Mouse (Mus musculus) midbrain, embryonic 12.5 days (tissue): ENCODE measurements at regions not wholly inside any gene's neighbourhood (a gene's known extent, or its start where the extent isn't known, plus 50 kb on each side); places are given as distances from the start of the nearest gene placed in this dataset.

Experiments
- ATAC-seq: fragments of 200-750 bp; cut with Nextera tagmentation; 2 replicates; pipeline ENCODE4 v1.8.0; 2017; ENCODE audit warnings: low read depth, moderate TSS enrichment, moderate library complexity; ENCODE audit not compliant: low FRiP score
- H3K27ac ChIP-seq: fragments of 300-500 bp; sonication (generic); replicated peaks from 2 replicates; pipeline ENCODE4 v1.5.1; 2016; ENCODE audit warnings: mild to moderate bottlenecking
- H3K27me3 ChIP-seq: fragments of 300-500 bp; sonication (generic); 2 replicates; pipeline ENCODE4 v1.6.1; 2016; ENCODE audit warnings: mild to moderate bottlenecking
- H3K36me3 ChIP-seq: fragments of 300-500 bp; sonication (generic); 2 replicates; pipeline ENCODE4 v1.6.1; 2016
- H3K4me1 ChIP-seq: fragments of 300-500 bp; sonication (generic); 2 replicates; pipeline ENCODE4 v1.6.1; 2016
- H3K4me2 ChIP-seq: fragments of 300-500 bp; sonication (generic); replicated peaks from 2 replicates; pipeline ENCODE4 v1.6.1; 2016; ENCODE audit warnings: mild to moderate bottlenecking, moderate library complexity
- H3K4me3 ChIP-seq: fragments of 300-500 bp; sonication (generic); 2 replicates; pipeline ENCODE4 v1.5.1; 2016; ENCODE audit warnings: mild to moderate bottlenecking
- H3K9ac ChIP-seq: fragments of 300-500 bp; sonication (generic); replicated peaks from 2 replicates; pipeline ENCODE4 v1.6.1; 2016; ENCODE audit warnings: mild to moderate bottlenecking, moderate library complexity
- H3K9me3 ChIP-seq: fragments of 300-500 bp; sonication (generic); 2 replicates; pipeline ENCODE4 v1.6.1; 2016; ENCODE audit warnings: mild to moderate bottlenecking
- WGBS: fragments of 180-500 bp; shearing (Covaris S2); methylation state at CpG from one replicate; pipeline ENCODE4 v1.1.7; 2016; 5-methylcytosine and 5-hydroxymethylcytosine counted together

- Histone ChIP-seq H3K9me3 (no peaks in the 10 kb centered on the region), H3K36me3 (no peaks in the 10 kb centered on the region), H3K4me3 (peak overlapping the region; percentile 84), H3K9ac (peak overlapping the region; percentile 90), H3K27ac (peak overlapping the region; percentile 86), H3K4me1 (peaks cover 15% of the 10 kb centered on the region), H3K27me3 (no peaks in the 10 kb centered on the region), H3K4me2 (peak overlapping the region; percentile 63)
- ATAC-seq: peak; percentile 63
- under 1% methylated on average over 55 of the region's 94 CpGs for WGBS
Measured at GRCm38 (mm10) chr9:32032521-32033185, 83.3 kb upstream of the Arhgap32 start.

- Histone ChIP-seq H3K9ac (peak overlapping the region; percentile 46), H3K4me1 (peaks cover 26% of the 10 kb centered on the region), H3K36me3 (no peaks in the 10 kb centered on the region), H3K4me2 (peak overlapping the region; percentile 63), H3K27me3 (no peaks in the 10 kb centered on the region), H3K27ac (peak overlapping the region; percentile 2; the same call in 1 of the 2 replicates), H3K4me3 (peak overlapping the region; percentile 84), H3K9me3 (no peaks in the 10 kb centered on the region)
- no peak for ATAC-seq
- WGBS: 8% methylated on average over 6 of the region's 6 CpGs
Measured at GRCm38 (mm10) chr9:32033937-32034336, 82.0 kb upstream of the Arhgap32 start.

- no peaks in the 10 kb centered on the region for H3K9me3 ChIP-seq
- H3K27me3 ChIP-seq: no peaks in the 10 kb centered on the region
- H3K27ac ChIP-seq: no peak overlapping the region
- H3K9ac ChIP-seq: no peak overlapping the region
- H3K4me1 ChIP-seq: peaks cover 12% of the 10 kb centered on the region
- H3K36me3 ChIP-seq: no peaks in the 10 kb centered on the region
- no peak for ATAC-seq
- WGBS: 94% methylated on average over 2 of the region's 2 CpGs
- no peak overlapping the region for H3K4me3 ChIP-seq
- no peak overlapping the region for H3K4me2 ChIP-seq
Measured at GRCm38 (mm10) chr9:32039999-32040398, 75.9 kb upstream of the Arhgap32 start.

- Histone ChIP-seq H3K27me3 (no peaks in the 10 kb centered on the region), H3K4me2 (no peak overlapping the region), H3K27ac (no peak overlapping the region), H3K4me1 (peaks cover 7% of the 10 kb centered on the region), H3K36me3 (no peaks in the 10 kb centered on the region), H3K9ac (no peak overlapping the region), H3K9me3 (no peaks in the 10 kb centered on the region), H3K4me3 (no peak overlapping the region)
- no peak for ATAC-seq
- WGBS: 95% methylated on average over 1 of the region's 1 CpGs
Measured at GRCm38 (mm10) chr9:32043344-32043743, 72.6 kb upstream of the Arhgap32 start.

GRCm38 (mm10) chr9:32046791-32047190 is 69.1 kb upstream of the Arhgap32 start:
- no peak overlapping the region for H3K9ac ChIP-seq
- H3K27me3 ChIP-seq: no peaks in the 10 kb centered on the region
- 91% methylated on average over 3 of the region's 3 CpGs for WGBS
- no peaks in the 10 kb centered on the region for H3K4me1 ChIP-seq
- no peaks in the 10 kb centered on the region for H3K9me3 ChIP-seq
- H3K4me3 ChIP-seq: no peak overlapping the region
- no peak overlapping the region for H3K27ac ChIP-seq
- H3K36me3 ChIP-seq: no peaks in the 10 kb centered on the region
- H3K4me2 ChIP-seq: no peak overlapping the region
- no peak for ATAC-seq

GRCm38 (mm10) chr9:32048941-32049340 is 67.0 kb upstream of the Arhgap32 start:
- Histone ChIP-seq H3K9me3 (no peaks in the 10 kb centered on the region), H3K27ac (no peak overlapping the region)

GRCm38 (mm10) chr9:32049546-32049945 is 66.4 kb upstream of the Arhgap32 start:
- Histone ChIP-seq H3K36me3 (no peaks in the 10 kb centered on the region), H3K9me3 (no peaks in the 10 kb centered on the region), H3K4me3 (no peak overlapping the region), H3K27ac (no peak overlapping the region), H3K4me1 (peaks cover 7% of the 10 kb centered on the region; the same call in 1 of the 2 replicates), H3K27me3 (no peaks in the 10 kb centered on the region), H3K4me2 (no peak overlapping the region), H3K9ac (no peak overlapping the region)
- WGBS: 86% methylated on average over 6 of the region's 6 CpGs
- no peak for ATAC-seq

More at GRCm38 (mm10) chr9:32048941-32049340, 67.0 kb upstream of the Arhgap32 start:
- no peaks in the 10 kb centered on the region for H3K27me3 ChIP-seq
- H3K36me3 ChIP-seq: no peaks in the 10 kb centered on the region
- ATAC-seq: no peak
- H3K4me3 ChIP-seq: no peak overlapping the region
- peaks cover 3% of the 10 kb centered on the region; the same call in 1 of the 2 replicates for H3K4me1 ChIP-seq
- 89% methylated on average over 7 of the region's 7 CpGs for WGBS
- H3K9ac ChIP-seq: no peak overlapping the region
- H3K4me2 ChIP-seq: no peak overlapping the region

GRCm38 (mm10) chr9:32053886-32054615 is 61.9 kb upstream of the Arhgap32 start:
- ATAC-seq: peak; percentile 70; the same call in 1 of the 2 replicates

GRCm38 (mm10) chr9:32057427-32058115 is 58.4 kb upstream of the Arhgap32 start:
- Histone ChIP-seq H3K36me3 (no peaks in the 10 kb centered on the region), H3K4me3 (no peak overlapping the region), H3K4me2 (no peak overlapping the region), H3K4me1 (peaks cover 7% of the 10 kb centered on the region; the same call in 1 of the 2 replicates), H3K9me3 (no peaks in the 10 kb centered on the region), H3K27me3 (no peaks in the 10 kb centered on the region), H3K27ac (no peak overlapping the region), H3K9ac (no peak overlapping the region)
- WGBS: 91% methylated on average over 4 of the region's 4 CpGs
- ATAC-seq: no peak

More at GRCm38 (mm10) chr9:32053886-32054615, 61.9 kb upstream of the Arhgap32 start:
- Histone ChIP-seq H3K27me3 (no peaks in the 10 kb centered on the region), H3K9me3 (no peaks in the 10 kb centered on the region), H3K36me3 (no peaks in the 10 kb centered on the region), H3K4me2 (no peak overlapping the region), H3K4me1 (peaks cover 7% of the 10 kb centered on the region; the same call in 1 of the 2 replicates), H3K27ac (no peak overlapping the region), H3K4me3 (no peak overlapping the region), H3K9ac (no peak overlapping the region)
- WGBS: 62% methylated on average over 4 of the region's 4 CpGs

GRCm38 (mm10) chr9:32062740-32063139 is 53.2 kb upstream of the Arhgap32 start:
- Histone ChIP-seq H3K27ac (no peak overlapping the region), H3K27me3 (no peaks in the 10 kb centered on the region), H3K9me3 (no peaks in the 10 kb centered on the region), H3K36me3 (no peaks in the 10 kb centered on the region), H3K9ac (no peak overlapping the region), H3K4me2 (no peak overlapping the region), H3K4me1 (no peaks in the 10 kb centered on the region), H3K4me3 (no peak overlapping the region)
- WGBS: 82% methylated on average over 4 of the region's 4 CpGs
- no peak for ATAC-seq

GRCm38 (mm10) chr9:32063541-32063940 is 52.4 kb upstream of the Arhgap32 start:
- no peak overlapping the region for H3K9ac ChIP-seq
- no peaks in the 10 kb centered on the region for H3K9me3 ChIP-seq
- no peak overlapping the region for H3K27ac ChIP-seq
- no peak for ATAC-seq
- H3K4me2 ChIP-seq: no peak overlapping the region
- no peaks in the 10 kb centered on the region for H3K36me3 ChIP-seq
- no peaks in the 10 kb centered on the region for H3K4me1 ChIP-seq
- WGBS: 61% methylated on average over 6 of the region's 6 CpGs
- no peaks in the 10 kb centered on the region for H3K27me3 ChIP-seq
- no peak overlapping the region for H3K4me3 ChIP-seq

- Histone ChIP-seq H3K4me1 (no peaks in the 10 kb centered on the region), H3K36me3 (no peaks in the 10 kb centered on the region), H3K4me2 (no peak overlapping the region), H3K4me3 (no peak overlapping the region), H3K27ac (no peak overlapping the region), H3K9me3 (no peaks in the 10 kb centered on the region), H3K9ac (no peak overlapping the region), H3K27me3 (no peaks in the 10 kb centered on the region)
- 91% methylated on average over 4 of the region's 4 CpGs for WGBS
- no peak for ATAC-seq
Measured at GRCm38 (mm10) chr9:32064007-32064550, 51.9 kb upstream of the Arhgap32 start.
